Mouse (Mus musculus): Measurements from ENCODE around the gene Dbil5. TPM values are rescaled to one million over a fixed set of nuclear protein-coding genes. Genes with fewer than 3 reads are reported as not detected.

Dbil5 gene
- total RNA-seq, 2 experiments from 2014 or later, result 1.0 to 1.3 TPM

DNA sequence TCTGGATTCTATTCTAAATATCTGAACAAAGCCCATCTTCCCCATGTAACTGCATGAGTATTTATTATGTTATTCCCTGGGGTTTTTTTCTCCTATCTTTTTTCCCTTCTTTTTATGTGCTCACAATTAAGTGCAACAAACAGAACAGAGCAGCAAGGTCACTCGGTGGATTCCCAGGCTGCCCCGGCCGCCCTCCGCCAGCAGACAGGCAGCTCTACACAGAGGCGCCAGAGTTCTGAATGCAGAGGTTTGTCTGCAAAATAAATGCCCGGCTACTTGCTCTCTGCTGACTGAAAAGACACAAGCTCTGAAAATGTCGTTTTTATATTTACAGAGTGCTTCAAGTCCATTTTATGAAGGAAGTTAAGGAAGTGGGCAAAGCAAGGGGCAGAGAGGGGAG, 50.1 kb downstream of the Dbil5 start:
- no peak for DNase-seq (ENCODE audit: low spot score in 2 of 2)
- intact Hi-C loops (cut with DNase I), result no loop called here

GRCm38 (mm10) chr11:76268001-76268459, 50.6 kb downstream of the Dbil5 start:
- intact Hi-C loops (cut with DNase I), result no loop called here
- no peak for DNase-seq (ENCODE audit: low spot score in 2 of 2)

Other genes starting within 250 kb of the Dbil5 start
- gene 1700016K19Rik, start 217.7 kb upstream of the Dbil5 start, total RNA-seq (2021), result 1 to 10 TPM; 3.4 to 6.4 TPM
- 1 to 10 TPM; 8.1 to 9.2 TPM for gene Rflnb, start 189.8 kb upstream of the Dbil5 start, total RNA-seq (2021)
- 10 to 100 TPM; 83.2 to 88.4 TPM for gene Vps53, start 38.0 kb upstream of the Dbil5 start, total RNA-seq (2021)
- 10 to 100 TPM; 15.7 to 18.4 TPM for gene Fam57a, start 37.9 kb upstream of the Dbil5 start, total RNA-seq (2021)
- gene Gemin4, start 56 bp downstream of the Dbil5 start, total RNA-seq (2021), result 1 to 10 TPM; 7.7 to 9.6 TPM
- gene Mrm3, start 26.1 kb downstream of the Dbil5 start, total RNA-seq (2021), result 10 to 100 TPM; 17.3 to 17.8 TPM
- 10 to 100 TPM; 47.7 to 58.2 TPM for gene Glod4, start 26.1 kb downstream of the Dbil5 start, total RNA-seq (2021)
- 10 to 100 TPM; 11.0 to 11.6 TPM for gene Nxn, start 181.5 kb downstream of the Dbil5 start, total RNA-seq (2021)
- 10 to 100 TPM; 38.3 to 38.4 TPM for gene Timm22, start 189.3 kb downstream of the Dbil5 start, total RNA-seq (2021)